Mouse (Mus musculus) C2C12 (cell line): ENCODE data around the gene 4930595D18Rik. TPM values are rescaled to one million over a fixed set of nuclear protein-coding genes. Genes with fewer than 3 reads are reported as not detected.

Experiments used
- H3K27me3 ChIP-seq: one replicate; pipeline ENCODE4 v1.6.1; 2011; ENCODE audit not compliant: control insufficient read depth, insufficient read depth, insufficient read length
- H3K36me3 ChIP-seq: one replicate; pipeline ENCODE4 v1.6.1; 2011; ENCODE audit not compliant: control insufficient read depth, insufficient read depth
- H3K4me3 ChIP-seq: one replicate; pipeline ENCODE4 v1.5.1; 2011; ENCODE audit warnings: mild to moderate bottlenecking, control low read depth; ENCODE audit not compliant: poor library complexity, insufficient read depth, severe bottlenecking
- H3K79me2 ChIP-seq: one replicate; pipeline ENCODE4 v1.6.1; 2011; ENCODE audit not compliant: control insufficient read depth, insufficient read depth
- H3K79me3 ChIP-seq: one replicate; pipeline ENCODE4 v1.6.1; 2011; ENCODE audit warnings: low read depth, control low read depth
- H3ac ChIP-seq: one replicate; pipeline ENCODE3; 2011; ENCODE audit warnings: low read depth; ENCODE audit not compliant: control insufficient read depth, insufficient read length
- CEBPB ChIP-seq: IDR thresholded peaks from one replicate; pipeline ENCODE4 v1.6.1; 2011; ENCODE audit warnings: low read depth, mild to moderate bottlenecking, control low read depth, moderate library complexity
- CTCF ChIP-seq: IDR thresholded peaks from one replicate; pipeline ENCODE4 v1.5.1; 2011; ENCODE audit not compliant: control insufficient read depth, insufficient read depth, insufficient read length
- FOSL1 ChIP-seq: IDR thresholded peaks from one replicate; pipeline ENCODE4 v1.8.0; 2011; ENCODE audit warnings: mild to moderate bottlenecking, low read length; ENCODE audit not compliant: poor library complexity, insufficient read depth, severe bottlenecking
- MAX ChIP-seq: IDR thresholded peaks from one replicate; pipeline ENCODE4 v1.6.1; 2011; ENCODE audit warnings: mild to moderate bottlenecking, control low read depth
- MYOD1 ChIP-seq: IDR thresholded peaks from one replicate; pipeline ENCODE4 v1.6.1; 2011; ENCODE audit warnings: low read depth; ENCODE audit not compliant: control insufficient read depth, insufficient read length
- MYOG ChIP-seq: IDR thresholded peaks from one replicate; pipeline ENCODE4 v1.6.1; 2011; ENCODE audit not compliant: control insufficient read depth, insufficient read length; ENCODE audit errors: extremely low read depth
- USF1 ChIP-seq: IDR thresholded peaks from one replicate; pipeline ENCODE4 v1.6.1; 2011; ENCODE audit warnings: low read depth, mild to moderate bottlenecking, control low read depth, moderate library complexity
- polyA plus RNA-seq: library from polyadenylated mRNA; unstranded; fragments of >200 nt; fragmentation: generic; extraction: Trizol; gene quantifications from one replicate; pipeline ENCODE4 v1.2.1, GENCODE M21; 2012; ENCODE audit warnings: missing spikeins

4930595D18Rik gene
- polyA plus RNA-seq, 1 experiment = not detected

- Histone ChIP-seq H3K36me3 (peaks cover 65% of the 10 kb centered on the region), H3K79me2 (no peaks in the 10 kb centered on the region), H3K27me3 (no peaks in the 10 kb centered on the region), H3ac (no peak overlapping the region), H3K4me3 (no peak overlapping the region), H3K79me3 (no peaks in the 10 kb centered on the region)
- TF ChIP-seq CTCF (no peak), FOSL1 (no peak), MAX (no peak), CEBPB (no peak), USF1 (no peak)
Measured at GRCm38 (mm10) chr12:111114593-111114992, 69.7 kb downstream of the 4930595D18Rik start.

- H3K4me3 ChIP-seq = no peak overlapping the region
- TF ChIP-seq MYOG (no peak), FOSL1 (no peak), MYOD1 (no peak), MAX (no peak), CTCF (no peak), CEBPB (no peak), USF1 (no peak)
Measured at GRCm38 (mm10) chr12:111111176-111111575, 73.1 kb downstream of the 4930595D18Rik start.

More at GRCm38 (mm10) chr12:111111176-111111575, 73.1 kb downstream of the 4930595D18Rik start:
- peaks cover 61% of the 10 kb centered on the region for H3K36me3 ChIP-seq
- no peak overlapping the region for H3ac ChIP-seq
- no peaks in the 10 kb centered on the region for H3K27me3 ChIP-seq
- no peaks in the 10 kb centered on the region for H3K79me3 ChIP-seq
- H3K79me2 ChIP-seq = no peaks in the 10 kb centered on the region

Other genes with a start within 250 kb of the 4930595D18Rik start
- gene Ankrd9, start 205.5 kb downstream of the 4930595D18Rik start, polyA plus RNA-seq = 11.7 TPM
- gene Rcor1, start 145.1 kb downstream of the 4930595D18Rik start, polyA plus RNA-seq = 7.7 TPM
- gene Traf3, start 18.1 kb downstream of the 4930595D18Rik start, polyA plus RNA-seq = 9.9 TPM
- 0.09 TPM for gene Amn, start 86.6 kb upstream of the 4930595D18Rik start, polyA plus RNA-seq
- gene Cdc42bpb, start 193.2 kb upstream of the 4930595D18Rik start, polyA plus RNA-seq = 48.1 TPM
- not detected for gene Lbhd2, start 222.3 kb upstream of the 4930595D18Rik start, polyA plus RNA-seq
- gene Exoc3l4, start 232.5 kb upstream of the 4930595D18Rik start, polyA plus RNA-seq = 58.3 TPM